ENCODE assay signal across 8 mouse cellular contexts in the genomic region with DNA sequence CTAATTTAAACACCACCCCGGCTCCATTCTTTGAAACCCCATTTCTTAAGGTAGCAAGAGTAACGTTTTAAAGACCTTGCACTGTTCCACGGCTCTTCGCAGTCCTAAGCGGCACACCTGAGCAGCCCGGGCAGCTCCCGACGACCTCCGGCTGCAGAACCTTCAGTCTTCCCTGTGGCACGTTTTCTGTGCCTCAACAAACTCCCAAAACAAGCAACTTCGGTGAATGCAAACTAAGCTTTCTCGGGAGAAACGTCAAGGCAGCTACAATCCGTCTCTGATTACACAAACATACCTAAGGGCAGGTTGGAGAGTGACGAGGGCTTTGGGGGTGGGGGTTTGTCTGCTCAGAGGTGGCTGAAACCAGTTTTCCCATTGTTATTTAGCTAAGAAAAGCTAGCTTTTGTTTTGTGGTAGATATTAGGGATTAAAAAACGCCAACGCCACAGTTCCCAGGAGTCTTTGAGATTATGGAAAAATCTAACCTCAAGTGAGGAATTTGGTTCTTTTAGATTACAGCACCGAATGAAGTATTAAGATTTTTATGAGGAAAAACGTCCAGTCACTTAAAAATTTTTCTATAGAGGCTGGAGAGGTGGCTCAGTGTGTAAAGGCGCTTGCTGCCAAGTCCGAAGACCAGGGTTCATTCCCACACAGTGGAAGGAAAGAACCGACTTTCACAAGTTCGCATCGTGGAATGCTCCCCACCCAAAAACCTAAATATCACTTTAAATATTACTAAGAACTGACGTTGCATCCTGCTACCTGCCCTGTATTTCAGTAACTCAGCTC. TPM values are rescaled to one million over a fixed set of nuclear protein-coding genes. Genes with fewer than 3 reads are reported as not detected.
DNase-seq lines count a peak whose midpoint lies in the region; ATAC-seq and TF ChIP-seq lines count a peak whose summit lies in the region.

TSS of gene Prdm1 (minus strand) at position 211 of the 792 bp plus-strand sequence.

- peaks cover 39% of the 10 kb centered on the region for H3K27me3 ChIP-seq in heart, embryonic 12.5 days (replicated peaks)
- peaks cover 87% of the 10 kb centered on the region for H3K27me3 ChIP-seq in heart, embryonic 13.5 days (replicated peaks)
- H3K27me3 ChIP-seq in liver, embryonic 11.5 days (replicated peaks; ENCODE audit: control insufficient read depth, insufficient read depth, low read length), result peaks cover 32% of the 10 kb centered on the region
- peaks cover 11% of the 10 kb centered on the region for H3K27me3 ChIP-seq in stomach, embryonic 14.5 days (ENCODE audit: control insufficient read depth, insufficient read depth, low read length)

- no peak for ATAC-seq in heart, embryonic 12.5 days (ENCODE audit: insufficient number of reproducible peaks, low FRiP score)
- ATAC-seq in heart, embryonic 13.5 days (ENCODE audit: extremely low read depth, insufficient number of reproducible peaks, low FRiP score, low TSS enrichment), result no peak
- ATAC-seq in liver, embryonic 11.5 days (replicated peaks; ENCODE audit: low FRiP score), result peak; percentile 5; the same call in 1 of the 2 replicates
- no peak for ATAC-seq in stomach, embryonic 14.5 days (ENCODE audit: insufficient number of reproducible peaks, insufficient read depth, low FRiP score, low read depth)

- in situ Hi-C loops in ES-E14 (cut with MboI; ENCODE audit: low sequenced_read_pairs in 2 of 2, unreplicated experiment in 2 of 2), result no loop called here

- H3K9me3 ChIP-seq in heart, embryonic 12.5 days (replicated peaks), result no peaks in the 10 kb centered on the region
- H3K9me3 ChIP-seq in ES-E14 (ENCODE audit: control insufficient read depth, insufficient read depth, low read depth, low read length), result no peaks in the 10 kb centered on the region
- H3K9me3 ChIP-seq in heart, embryonic 13.5 days, result no peaks in the 10 kb centered on the region
- no peaks in the 10 kb centered on the region for H3K9me3 ChIP-seq in liver, embryonic 11.5 days (ENCODE audit: control insufficient read depth, low read length)
- H3K9me3 ChIP-seq in stomach, embryonic 14.5 days (ENCODE audit: control insufficient read depth, low read depth, low read length), result no peaks in the 10 kb centered on the region

- WGBS in heart, embryonic 12.5 days, result 2% methylated on average over 25 of the region's 25 CpGs
- 4% methylated on average over 25 of the region's 25 CpGs for WGBS in heart, embryonic 13.5 days
- 6% methylated on average over 25 of the region's 25 CpGs for WGBS in liver, embryonic 11.5 days
- 5% methylated on average over 25 of the region's 25 CpGs for WGBS in stomach, embryonic 14.5 days

- peak within 1 kb of the TSS; percentile 67; the same call in 1 of the 2 replicates for H3K9ac ChIP-seq in heart, embryonic 12.5 days
- peak within 1 kb of the TSS; percentile 51 for H3K9ac ChIP-seq in ES-E14 (ENCODE audit: insufficient read depth, low read depth, low read length, poor library complexity, severe bottlenecking)
- peak within 1 kb of the TSS; percentile 78 for H3K9ac ChIP-seq in heart, embryonic 13.5 days
- peak within 1 kb of the TSS; percentile 72 for H3K9ac ChIP-seq in liver, embryonic 11.5 days (ENCODE audit: low read depth, low read length)
- H3K9ac ChIP-seq in stomach, embryonic 14.5 days (replicated peaks; ENCODE audit: low read depth, low read length), result no peak within 1 kb of the TSS

- no peaks in the 10 kb centered on the region for H3K36me3 ChIP-seq in heart, embryonic 12.5 days
- no peaks in the 10 kb centered on the region for H3K36me3 ChIP-seq in ES-E14 (ENCODE audit: control insufficient read depth, insufficient read depth, low read length, poor library complexity, severe bottlenecking)
- H3K36me3 ChIP-seq in heart, embryonic 13.5 days, result no peaks in the 10 kb centered on the region
- H3K36me3 ChIP-seq in liver, embryonic 11.5 days (ENCODE audit: control insufficient read depth, insufficient read depth, low read length), result no peaks in the 10 kb centered on the region
- no peaks in the 10 kb centered on the region for H3K36me3 ChIP-seq in stomach, embryonic 14.5 days (ENCODE audit: control insufficient read depth, insufficient read depth, low read length)

- no peak within 1 kb of the TSS for H3K27ac ChIP-seq in heart, embryonic 12.5 days (ENCODE audit: poor library complexity, severe bottlenecking)
- H3K27ac ChIP-seq in ES-E14 (ENCODE audit: insufficient read depth, low read depth, low read length, poor library complexity, severe bottlenecking), result no peak within 1 kb of the TSS
- H3K27ac ChIP-seq in heart, embryonic 13.5 days (replicated peaks), result no peak within 1 kb of the TSS
- no peak within 1 kb of the TSS for H3K27ac ChIP-seq in liver, embryonic 11.5 days (ENCODE audit: low read depth, low read length)
- no peak within 1 kb of the TSS for H3K27ac ChIP-seq in stomach, embryonic 14.5 days (ENCODE audit: low read length)

- H3K4me1 ChIP-seq in heart, embryonic 12.5 days (replicated peaks), result peaks cover 17% of the 10 kb centered on the region
- H3K4me1 ChIP-seq in ES-E14 (ENCODE audit: control insufficient read depth in 2 of 2, insufficient read depth in 2 of 2, low read length in 2 of 2, poor library complexity in 1 of 2), result peaks cover 2% of the 10 kb centered on the region in 2 experiments; a peak in 2 of 4 replicates
- peaks cover 20% of the 10 kb centered on the region for H3K4me1 ChIP-seq in heart, embryonic 13.5 days
- H3K4me1 ChIP-seq in liver, embryonic 11.5 days (replicated peaks; ENCODE audit: control insufficient read depth, insufficient read depth, low read length), result peaks cover 5% of the 10 kb centered on the region
- H3K4me1 ChIP-seq in stomach, embryonic 14.5 days (ENCODE audit: control insufficient read depth, insufficient read depth, low read length), result peaks cover 14% of the 10 kb centered on the region; the same call in 1 of the 2 replicates

- DNase-seq in heart, adult 8-10 months (ENCODE audit: low spot score), result no peak
- DNase-seq in ES-E14 (ENCODE audit: low read depth, low spot score), result no peak
- DNase-seq in liver, embryonic 11.5 days (ENCODE audit: low spot score), result peak; percentile 48
- DNase-seq in layer of hippocampus, adult 9-11 months, result no peak
- no peak for DNase-seq in adrenal gland, adult 2 months

- H3K4me2 ChIP-seq in heart, embryonic 12.5 days, result peak within 1 kb of the TSS; percentile 95
- peak within 1 kb of the TSS; percentile 94 for H3K4me2 ChIP-seq in heart, embryonic 13.5 days
- H3K4me2 ChIP-seq in liver, embryonic 11.5 days, result peak within 1 kb of the TSS; percentile 84
- peak within 1 kb of the TSS; percentile 71 for H3K4me2 ChIP-seq in stomach, embryonic 14.5 days (replicated peaks; ENCODE audit: low read depth, low read length)

- H3K4me3 ChIP-seq in heart, embryonic 12.5 days, result peak within 1 kb of the TSS; percentile 61
- H3K4me3 ChIP-seq in ES-E14 (ENCODE audit: insufficient read depth in 1 of 2, low read depth in 1 of 2, low read length in 2 of 2, poor library complexity in 1 of 2, severe bottlenecking in 1 of 2), result peak within 1 kb of the TSS; percentile 67 to 76
- peak within 1 kb of the TSS; percentile 66 for H3K4me3 ChIP-seq in heart, embryonic 13.5 days
- H3K4me3 ChIP-seq in liver, embryonic 11.5 days (ENCODE audit: low read depth, low read length), result peak within 1 kb of the TSS; percentile 71
- H3K4me3 ChIP-seq in stomach, embryonic 14.5 days (ENCODE audit: low read depth, low read length), result peak within 1 kb of the TSS; percentile 40

TF ChIP-seq in ES-E14, 5 proteins besides CTCF, POLR2A, EP300 and RAD21:
- TF ChIP-seq CHD2 (IDR thresholded peaks at IDR 0.05; ENCODE audit: low read depth, low read length) (no peak), HCFC1 (IDR thresholded peaks at IDR 0.05; ENCODE audit: borderline replicate concordance, insufficient read depth, low read length) (no peak), ZNF384 (IDR thresholded peaks at IDR 0.05; ENCODE audit: low read depth, low read length) (no peak)

RNA-seq across cellular contexts. Expression of gene Prdm1, which starts in this region (rescaled TPM):
- polyA plus RNA-seq in heart, embryonic 12.5 days (2016; fragmentation: Nextera tagmentation; extraction: Ambion mirVana), result 0.23 and 0.50 TPM in 2 replicates
- total RNA-seq in heart, adult 8-10 months (2022), result 1 to 10 TPM; 1.3 to 2.4 (median 1.7) TPM
- 2.2 and 3.1 TPM in 2 replicates for total RNA-seq in ES-E14 (2012; rRNA removed)
- 0.34 and 0.67 TPM in 2 replicates for polyA plus RNA-seq in heart, embryonic 13.5 days (2015; fragmentation: Nextera tagmentation; extraction: Ambion mirVana)
- 0.62 and 0.97 TPM in 2 replicates for polyA plus RNA-seq in liver, embryonic 11.5 days (2014; fragmentation: Nextera tagmentation; extraction: Ambion mirVana)
- 2.8 and 2.9 TPM in 2 replicates for polyA plus RNA-seq in stomach, embryonic 14.5 days (2014; fragmentation: Nextera tagmentation; extraction: Ambion mirVana)
- total RNA-seq in adrenal gland, adult 2 months (2021), result 1 to 10 TPM; 1.3 to 2.2 TPM
- 1.5 and 1.7 TPM in 2 replicates for polyA plus RNA-seq in adrenal gland, adult 2 months (2012; rRNA removed)

Comparison
In these comparisons a context has a peak if more than half of its experiments do, and no peak if none do; other contexts are left out.
1. Peak in DNase-seq, ATAC-seq, H3K4me3 ChIP-seq, H3K9ac ChIP-seq and H3K4me2 ChIP-seq in liver, embryonic 11.5 days; RNA of the gene not detected or under 1 TPM.